Mouse (Mus musculus) limb, embryonic 11.5 days (tissue): ENCODE results near the gene Otud5. TPM values are rescaled to one million over a fixed set of nuclear protein-coding genes. Genes with fewer than 3 reads are reported as not detected.
A peak's percentile ranks its signal among the peaks of the same experiment; 100 is the strongest.
"Not testable (repeated sequence)": the region's sequence is repeated elsewhere in the genome, so short reads cannot be mapped to it uniquely, and the experiment has no call there.

Source experiments
- ATAC-seq: fragments of 200-750 bp; cut with Nextera tagmentation; 2 replicates; pipeline ENCODE4 v1.8.0; 2017; ENCODE audit warnings: low read depth; ENCODE audit not compliant: insufficient number of reproducible peaks, low FRiP score, low TSS enrichment
- DNase-seq: peaks from one replicate; pipeline ENCODE4 v3.0.0-alpha.2; 2015; ENCODE audit warnings: low spot score
- H3K27ac ChIP-seq: fragments of 300-500 bp; sonication (generic); replicated peaks from 2 replicates; pipeline ENCODE4 v1.5.1; 2014; ENCODE audit warnings: low read depth, mild to moderate bottlenecking, low read length
- H3K27me3 ChIP-seq: fragments of 300-500 bp; sonication (generic); 2 replicates; pipeline ENCODE4 v1.6.1; 2014; ENCODE audit warnings: mild to moderate bottlenecking, low read length, mixed read lengths; ENCODE audit not compliant: control insufficient read depth, insufficient read depth
- H3K36me3 ChIP-seq: fragments of 300-500 bp; sonication (generic); 2 replicates; pipeline ENCODE4 v1.6.1; 2014; ENCODE audit warnings: mild to moderate bottlenecking, low read length, moderate library complexity, mixed read lengths; ENCODE audit not compliant: control insufficient read depth, insufficient read depth
- H3K4me1 ChIP-seq: fragments of 300-500 bp; sonication (generic); 2 replicates; pipeline ENCODE4 v1.6.1; 2014; ENCODE audit warnings: low read length, mixed read lengths; ENCODE audit not compliant: control insufficient read depth, insufficient read depth
- H3K4me2 ChIP-seq: fragments of 300-500 bp; sonication (generic); 2 replicates; pipeline ENCODE4 v1.6.1; 2014; ENCODE audit warnings: low read depth, mild to moderate bottlenecking, moderate library complexity; ENCODE audit not compliant: severe bottlenecking
- H3K4me3 ChIP-seq: fragments of 300-500 bp; sonication (generic); 2 replicates; pipeline ENCODE4 v1.5.1; 2014; ENCODE audit warnings: low read depth, low read length
- H3K9ac ChIP-seq: fragments of 300-500 bp; sonication (generic); 2 replicates; pipeline ENCODE4 v1.6.1; 2014; ENCODE audit warnings: mild to moderate bottlenecking, low read length
- H3K9me3 ChIP-seq: fragments of 300-500 bp; sonication (generic); 2 replicates; pipeline ENCODE4 v1.6.1; 2016; ENCODE audit warnings: low read length; ENCODE audit not compliant: control insufficient read depth
- WGBS: fragments of 180-500 bp; shearing (Covaris S2); extraction: QIAGEN DNeasy Blood & Tissue Kit; methylation state at CpG from one replicate; pipeline ENCODE4 v1.1.7; 2014; 5-methylcytosine and 5-hydroxymethylcytosine counted together
- polyA plus RNA-seq: library from polyadenylated mRNA; unstranded; fragments of >200 nt; fragmentation: Nextera tagmentation; extraction: Ambion mirVana; gene quantifications from 2 replicates; pipeline ENCODE4 v1.2.1, GENCODE M21; 2014

Otud5 gene
- 34.5 and 34.7 TPM in 2 replicates for polyA plus RNA-seq

GRCm38 (mm10) chrX:7841163-7842162 is at the start of gene Otud5:
Gene Otud5 (plus strand): TSS chrX:7841364.
- Histone ChIP-seq H3K27me3 (no peaks in the 10 kb centered on the region), H3K27ac (peak within 1 kb of the TSS; percentile 68), H3K4me3 (peak within 1 kb of the TSS; percentile 74), H3K4me2 (peak within 1 kb of the TSS; percentile 57), H3K36me3 (no peaks in the 10 kb centered on the region), H3K9me3 (no peaks in the 10 kb centered on the region), H3K9ac (peak within 1 kb of the TSS; percentile 80), H3K4me1 (no peaks in the 10 kb centered on the region)
- DNase-seq (peak; percentile 91), ATAC-seq (peak; percentile 98)
- WGBS = 17% methylated on average over 74 of the region's 74 CpGs

- DNase-seq (no peak), ATAC-seq (no peak)
- Histone ChIP-seq H3K27me3 (no peaks in the 10 kb centered on the region), H3K4me2 (no peak overlapping the region), H3K9me3 (no peaks in the 10 kb centered on the region), H3K4me1 (no peaks in the 10 kb centered on the region), H3K4me3 (no peak overlapping the region), H3K36me3 (no peaks in the 10 kb centered on the region), H3K9ac (no peak overlapping the region), H3K27ac (no peak overlapping the region)
- WGBS = 45% methylated on average over 3 of the region's 3 CpGs
Observed at GRCm38 (mm10) chrX:7793361-7793760, 47.8 kb upstream of the Otud5 start.

- no peak overlapping the region for H3K4me2 ChIP-seq
- no peak overlapping the region for H3K9ac ChIP-seq
- H3K4me1 ChIP-seq = no peaks in the 10 kb centered on the region
- WGBS = 26% methylated on average over 7 of the region's 7 CpGs
- H3K27me3 ChIP-seq = no peaks in the 10 kb centered on the region
- H3K4me3 ChIP-seq = no peak overlapping the region
- DNase-seq (peak; percentile 70), ATAC-seq (no peak)
- no peak overlapping the region for H3K27ac ChIP-seq
- H3K36me3 ChIP-seq = no peaks in the 10 kb centered on the region
- H3K9me3 ChIP-seq = no peaks in the 10 kb centered on the region
Observed at GRCm38 (mm10) chrX:7795016-7795415, 46.1 kb upstream of the Otud5 start.

DNA sequence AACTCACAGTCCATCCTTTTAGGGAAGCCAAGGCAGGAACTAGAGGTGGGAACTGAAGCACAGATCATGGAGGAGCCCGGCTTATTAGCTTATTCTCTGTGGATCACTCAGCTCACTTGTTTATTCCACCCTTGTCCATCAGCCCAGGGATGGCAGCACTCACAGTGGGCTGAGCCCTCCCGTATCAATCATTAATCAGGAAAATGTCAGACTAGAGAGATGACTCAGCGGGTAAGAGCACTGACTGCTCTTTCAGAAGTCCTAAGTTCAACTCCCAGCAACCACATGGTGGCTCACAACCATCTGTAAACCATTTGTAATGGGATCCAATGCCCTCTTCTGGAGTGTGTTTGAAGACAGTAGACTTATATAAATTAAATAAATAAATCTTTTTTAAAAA is 43.8 kb upstream of the Otud5 start:
- WGBS = 84% methylated on average over 3 of the region's 3 CpGs

DNA sequence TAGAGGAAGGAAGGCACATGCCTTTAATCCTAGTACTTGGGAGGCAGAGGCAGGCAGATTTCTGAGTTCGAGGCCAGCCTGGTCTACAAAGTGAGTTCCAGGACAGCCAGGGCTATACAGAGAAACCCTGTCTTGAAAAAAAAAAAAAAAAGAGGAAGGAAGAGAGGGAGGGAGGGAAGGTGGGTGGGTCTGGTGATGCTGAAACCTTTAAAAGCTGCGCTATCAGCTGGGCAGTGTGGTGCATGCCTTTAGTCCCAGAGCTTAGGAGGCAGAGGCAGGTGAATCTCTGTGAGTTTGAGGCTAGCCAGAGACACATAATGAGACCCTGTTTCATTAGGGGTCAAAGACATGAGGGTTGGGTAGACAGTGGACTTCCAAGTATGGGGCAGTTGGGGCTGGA is 39.0 kb upstream of the Otud5 start:
- 88% methylated on average over 1 of the region's 2 CpGs for WGBS
- ATAC-seq, H3K36me3 ChIP-seq: not testable (repeated sequence)

More for the DNA sequence above, 43.8 kb upstream of the Otud5 start:
- ATAC-seq (no peak), DNase-seq (no peak)
- H3K27me3 ChIP-seq = no peaks in the 10 kb centered on the region
- H3K36me3 ChIP-seq = no peaks in the 10 kb centered on the region
- no peak overlapping the region for H3K4me3 ChIP-seq
- no peaks in the 10 kb centered on the region for H3K4me1 ChIP-seq
- no peak overlapping the region for H3K27ac ChIP-seq
- no peak overlapping the region for H3K9ac ChIP-seq
- no peak overlapping the region for H3K4me2 ChIP-seq
- H3K9me3 ChIP-seq = no peaks in the 10 kb centered on the region

DNA sequence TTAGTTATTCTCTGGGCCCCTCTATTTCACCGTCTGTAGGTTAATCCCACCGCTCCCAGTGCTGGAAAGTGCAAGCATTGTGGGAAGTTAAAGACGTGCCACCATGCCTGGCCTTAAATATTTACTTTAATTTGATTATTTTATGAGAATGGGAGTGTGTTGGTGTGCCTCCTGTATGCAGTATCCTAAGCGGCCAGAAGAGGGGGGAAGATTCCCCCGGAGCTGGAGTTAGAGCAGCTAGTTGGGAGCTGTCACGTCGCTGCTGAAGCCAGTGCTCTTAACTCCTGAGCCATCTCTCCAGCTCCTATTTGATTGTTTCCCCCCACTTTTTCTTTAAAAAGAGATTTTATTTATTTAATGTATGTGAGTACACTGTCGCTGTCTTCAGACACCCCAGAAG is 26.1 kb upstream of the Otud5 start:
- peak; percentile 29 for DNase-seq

More for the DNA sequence above, 39.0 kb upstream of the Otud5 start:
- H3K27me3 ChIP-seq, H3K4me3 ChIP-seq, H3K9me3 ChIP-seq, H3K4me1 ChIP-seq, DNase-seq, H3K27ac ChIP-seq, H3K9ac ChIP-seq, H3K4me2 ChIP-seq: not testable (repeated sequence)

DNA sequence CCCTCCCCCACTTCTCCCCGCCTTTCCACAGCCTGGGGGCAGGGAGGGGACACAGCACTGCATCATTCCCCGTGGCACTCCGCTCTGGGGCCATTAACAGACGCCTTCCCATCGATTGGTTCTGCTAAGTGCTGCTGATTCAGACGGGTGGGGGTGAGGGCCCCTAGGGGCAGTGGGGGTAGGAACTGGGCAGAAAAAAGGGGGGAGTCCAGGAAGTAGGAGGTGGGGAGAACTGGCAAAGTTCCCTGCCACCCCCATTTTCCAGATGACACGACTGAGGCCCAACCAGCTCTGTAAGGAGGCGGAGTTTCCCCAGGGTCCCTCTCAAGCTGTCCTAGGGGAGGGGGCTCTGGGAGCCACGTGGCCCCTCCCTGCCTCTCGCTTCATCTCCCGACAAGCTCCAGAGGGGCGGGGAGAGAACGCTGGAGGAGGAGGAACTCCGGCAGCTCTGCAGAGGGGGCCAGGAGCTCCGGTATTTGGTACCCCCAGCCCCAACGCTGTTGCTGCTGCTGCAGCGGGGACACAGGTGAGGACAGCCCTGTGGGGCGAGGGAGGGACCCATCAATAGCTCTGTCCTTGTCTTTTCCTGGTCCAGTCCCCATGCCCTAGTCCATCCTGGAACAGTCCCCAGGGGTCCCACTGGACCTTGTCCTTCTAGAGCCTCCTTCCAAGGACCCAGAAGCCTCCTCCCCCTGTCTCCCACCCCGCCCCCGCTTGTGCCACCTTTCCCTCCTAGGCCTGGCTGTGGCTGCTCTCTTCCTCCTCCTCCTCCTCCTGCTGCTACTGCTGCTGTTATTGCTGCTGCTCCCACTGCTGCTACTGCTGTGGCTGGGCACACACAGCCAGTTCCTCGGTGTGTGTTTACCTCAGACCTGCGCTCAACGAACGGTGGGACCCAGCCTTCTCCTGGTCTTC is 19.0 kb upstream of the Otud5 start, which contains the start of gene Kcnd1:
Gene Kcnd1 (plus strand): TSS at position 425 of the 915 bp plus-strand sequence.
- DNase-seq (peak; percentile 29), ATAC-seq (peak; percentile 51)
- H3K4me3 ChIP-seq = peak within 1 kb of the TSS; percentile 30
- H3K9me3 ChIP-seq = no peaks in the 10 kb centered on the region; the same call in 1 of the 2 replicates
- no peaks in the 10 kb centered on the region for H3K27me3 ChIP-seq
- no peaks in the 10 kb centered on the region for H3K36me3 ChIP-seq
- no peaks in the 10 kb centered on the region for H3K4me1 ChIP-seq
- H3K27ac ChIP-seq = no peak within 1 kb of the TSS
- peak within 1 kb of the TSS; percentile 54 for H3K4me2 ChIP-seq
- WGBS = 19% methylated on average over 20 of the region's 24 CpGs
- peak within 1 kb of the TSS; percentile 34 for H3K9ac ChIP-seq

More for the DNA sequence above, 26.1 kb upstream of the Otud5 start:
- H3K9me3 ChIP-seq, H3K36me3 ChIP-seq, H3K27me3 ChIP-seq, H3K9ac ChIP-seq, H3K27ac ChIP-seq, H3K4me1 ChIP-seq, ATAC-seq, H3K4me2 ChIP-seq, H3K4me3 ChIP-seq: not testable (repeated sequence)
- 43% methylated on average over 8 of the region's 8 CpGs for WGBS

DNA sequence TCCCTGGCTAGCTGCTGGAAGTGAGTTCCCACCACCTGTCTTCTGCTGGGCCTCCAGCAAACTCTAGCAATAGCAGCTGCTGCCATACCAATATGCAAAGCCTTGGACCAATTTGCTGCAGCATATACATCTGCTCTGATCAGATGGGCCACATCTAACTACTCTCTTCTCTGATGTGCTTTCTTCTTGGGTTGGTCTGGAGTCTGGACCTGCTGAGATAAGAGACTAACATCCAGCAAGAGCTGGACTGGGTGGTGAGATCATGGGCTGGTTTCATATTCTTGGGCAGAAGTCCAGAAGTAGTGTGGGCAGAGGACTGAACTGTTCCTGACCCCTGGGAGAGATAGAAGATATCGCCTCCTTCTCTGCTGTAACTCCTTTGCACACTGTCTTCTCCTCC is 4.0 kb upstream of the Otud5 start:
- H3K4me3 ChIP-seq = no peak overlapping the region
- no peak overlapping the region for H3K27ac ChIP-seq
- ATAC-seq (no peak), DNase-seq (no peak)
- H3K4me2 ChIP-seq = no peak overlapping the region
- no peaks in the 10 kb centered on the region for H3K27me3 ChIP-seq
- H3K36me3 ChIP-seq = no peaks in the 10 kb centered on the region
- H3K9ac ChIP-seq = no peak overlapping the region
- H3K4me1 ChIP-seq = no peaks in the 10 kb centered on the region
- WGBS = 82% methylated on average over 1 of the region's 1 CpGs
- H3K9me3 ChIP-seq = no peaks in the 10 kb centered on the region
